Mouse (Mus musculus) left cerebral cortex, adult 11 months (tissue): ENCODE data around the gene Btg1-ps2.
"Not testable (repeated sequence)": the region's sequence is repeated elsewhere in the genome, so short reads cannot be mapped to it uniquely, and the experiment has no call there.

ENCODE experiments used
- DNase-seq: peaks from one replicate; pipeline ENCODE4 v3.0.0; 2022; ENCODE audit warnings: low spot score

Btg1-ps2 gene

DNA sequence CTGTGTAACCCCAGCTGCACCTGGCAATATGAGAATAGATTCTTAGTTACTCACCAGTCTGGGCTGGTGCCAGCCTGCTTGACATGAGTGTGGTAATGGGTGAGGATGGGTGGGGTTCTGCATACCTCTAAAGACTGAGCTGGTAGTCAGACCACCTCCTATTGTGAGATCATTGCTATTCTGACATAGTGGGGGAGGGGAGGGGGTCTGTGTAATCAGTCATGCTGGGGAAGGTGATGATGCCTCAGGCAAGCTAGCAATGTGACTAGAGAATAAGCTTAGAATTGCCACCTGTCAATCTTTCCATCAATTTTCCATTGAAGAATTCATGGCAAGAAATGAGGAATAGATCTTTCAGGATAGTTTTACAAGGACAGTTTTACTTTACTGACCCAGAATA, at the start of gene Btg1-ps2:
Btg1-ps2 (minus strand) TSS at position 101 of the 400 bp plus-strand sequence.
- DNase-seq = not testable (repeated sequence)

DNA sequence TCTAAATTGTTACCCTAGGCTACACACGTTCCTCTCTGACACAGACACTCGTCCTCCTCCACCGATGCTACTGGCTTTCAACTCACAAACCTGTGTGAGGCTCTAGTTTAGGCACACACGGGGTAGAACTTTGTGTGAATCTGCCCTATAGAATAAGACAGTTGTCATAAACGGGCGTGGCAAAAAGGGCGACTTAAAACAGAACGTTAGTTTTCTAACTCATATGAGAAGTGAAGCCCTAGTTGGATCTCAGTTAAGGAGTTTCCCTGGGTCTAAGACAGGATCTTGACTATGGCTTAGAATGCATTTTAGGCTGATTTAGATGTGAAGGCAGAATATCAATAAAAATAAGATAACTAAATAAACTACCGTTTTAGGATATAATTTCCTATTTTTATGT, 42.1 kb upstream of the Btg1-ps2 start, which contains the start of gene Rhox11:
Rhox11 (minus strand) TSS at position 101 of the 400 bp plus-strand sequence.
- DNase-seq = no peak

DNA sequence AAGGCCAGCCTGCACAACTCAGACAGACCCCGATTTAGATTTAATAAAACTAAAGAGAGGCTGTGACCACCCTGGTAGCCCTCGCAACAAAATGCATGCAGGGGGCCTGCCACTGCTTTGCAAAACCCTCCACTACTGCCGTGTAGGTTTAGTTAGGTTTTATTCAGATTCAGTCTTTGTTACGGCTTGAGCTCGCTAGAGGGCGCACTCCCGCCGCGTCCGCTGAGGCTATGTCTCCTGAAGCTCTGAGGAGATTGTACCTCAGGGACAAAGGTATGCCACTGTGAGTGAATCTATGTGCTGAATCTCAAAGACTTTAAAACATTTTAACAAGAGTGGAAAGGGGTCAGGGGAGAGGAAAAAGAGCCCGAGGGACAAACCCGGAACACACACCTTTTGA, 41.3 kb upstream of the Btg1-ps2 start:
- DNase-seq = no peak

DNA sequence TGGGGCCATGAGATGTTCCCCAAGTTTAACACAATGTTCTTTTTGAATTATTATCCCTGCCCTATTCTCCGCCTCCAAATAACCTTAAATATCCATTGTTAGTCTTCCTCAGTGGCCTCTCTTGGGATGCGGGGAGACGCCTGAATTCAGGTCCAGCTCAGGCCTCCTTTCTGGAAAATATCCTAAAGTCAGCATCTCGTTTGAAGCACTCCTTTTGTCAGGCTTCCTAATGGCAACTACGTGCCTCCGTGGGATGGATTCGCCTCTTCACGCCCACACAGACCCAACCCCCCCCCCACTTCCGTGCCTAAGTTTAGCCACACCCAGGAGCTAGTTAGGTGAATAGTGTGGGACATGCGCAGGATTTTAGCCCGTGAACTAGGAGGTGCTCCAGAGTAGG, 23.3 kb upstream of the Btg1-ps2 start, which contains the start of gene Rhox10:
Rhox10 (plus strand) TSS at position 301 of the 400 bp plus-strand sequence.
- no peak for DNase-seq

DNA sequence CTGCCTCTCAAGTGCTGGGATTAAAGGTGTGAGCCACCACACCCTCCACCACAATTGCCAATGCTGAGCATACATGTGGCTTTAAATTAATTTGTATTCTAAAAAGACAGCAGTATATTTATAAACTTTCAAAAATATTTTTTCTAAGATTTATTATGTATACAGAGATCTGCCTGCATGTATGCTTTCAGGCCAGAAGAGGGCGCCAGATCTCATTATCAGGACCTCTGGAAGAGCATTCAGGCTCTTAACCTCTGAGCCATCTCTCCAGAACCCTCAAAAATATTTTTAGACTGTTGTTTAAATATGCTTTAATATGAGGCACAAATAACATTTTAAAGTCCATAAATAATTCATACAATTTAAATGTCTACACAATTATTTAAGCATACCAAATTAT, 18.6 kb upstream of the Btg1-ps2 start:
- no peak for DNase-seq

DNA sequence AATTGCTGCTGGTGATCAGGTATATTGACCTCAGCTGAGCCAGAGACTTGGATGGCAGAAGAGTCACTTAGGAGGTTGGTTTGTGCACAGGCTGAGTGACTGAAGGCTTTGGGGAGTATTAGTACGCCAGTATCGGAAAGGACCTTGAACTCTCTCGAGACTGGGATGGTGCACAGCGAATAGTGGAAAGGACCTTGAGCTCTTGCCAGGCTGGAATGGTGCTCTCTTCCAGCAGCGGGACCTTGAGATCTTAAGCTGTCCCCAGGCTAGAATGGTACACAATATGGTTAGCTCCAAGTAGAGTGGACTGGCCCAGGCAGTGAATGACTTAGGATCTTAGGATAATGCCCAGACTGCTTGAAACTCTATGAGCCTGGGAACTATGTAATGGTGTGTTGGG, 3.2 kb downstream of the Btg1-ps2 start:
- no peak for DNase-seq

DNA sequence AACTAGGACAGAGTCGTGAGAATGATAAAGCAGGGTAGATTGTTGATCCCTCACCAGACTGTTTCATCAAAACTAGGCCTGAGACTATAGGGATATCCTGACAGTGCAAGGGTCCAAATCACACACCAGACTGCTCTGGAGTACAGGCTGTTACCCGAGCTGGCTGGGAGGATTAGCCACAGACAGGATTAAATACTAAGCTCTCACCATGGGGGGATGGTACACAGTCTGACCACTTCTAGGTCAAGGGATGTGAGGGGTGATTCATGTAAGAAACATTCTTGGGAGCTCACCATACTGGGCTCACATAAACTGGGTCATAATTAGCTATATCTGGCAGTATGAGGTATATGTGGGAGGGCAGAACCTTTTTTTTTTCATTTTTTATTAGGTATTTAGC, 9.1 kb downstream of the Btg1-ps2 start:
- no peak for DNase-seq

DNA sequence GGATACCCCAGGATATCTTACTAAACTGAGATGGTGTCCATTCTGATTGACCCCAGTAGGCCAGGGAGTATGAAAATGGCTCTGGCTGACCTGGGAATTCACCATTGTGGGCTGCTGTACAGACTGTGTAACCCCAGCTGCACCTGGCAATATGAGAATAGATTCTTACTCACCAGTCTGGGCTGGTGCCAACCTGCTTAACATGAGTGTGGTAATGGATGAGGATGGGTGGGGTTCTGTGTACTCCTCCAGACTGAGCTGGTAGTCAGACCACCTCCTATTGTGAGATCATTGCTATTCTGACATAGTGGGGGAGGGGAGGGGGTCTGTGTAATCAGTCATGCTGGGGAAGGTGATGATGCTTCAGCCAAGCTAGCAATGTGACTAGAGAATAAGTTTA, 24.3 kb downstream of the Btg1-ps2 start, which contains the start of gene Btg1-ps1:
Btg1-ps1 (minus strand) TSS at position 219 of the 400 bp plus-strand sequence.
- not testable (repeated sequence) for DNase-seq

DNA sequence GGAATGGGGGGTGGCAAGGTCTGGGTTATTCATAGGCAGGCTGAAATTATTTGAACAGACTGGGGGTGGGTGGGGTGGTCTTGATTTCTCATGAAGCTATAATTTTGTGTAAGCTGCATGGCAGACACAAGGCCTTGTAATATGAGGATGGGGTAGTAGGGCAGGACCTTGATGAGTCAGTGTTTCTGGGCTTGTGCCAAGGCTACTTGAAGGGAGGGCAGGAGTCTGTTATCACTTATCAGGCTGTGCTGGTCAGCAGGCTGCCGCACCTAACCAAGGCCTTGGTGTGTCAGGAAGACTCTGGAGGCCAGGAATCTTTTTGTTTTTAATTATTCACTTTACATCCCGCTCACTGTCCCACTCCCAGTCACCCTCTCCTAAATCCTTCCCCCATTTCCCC, 34.2 kb downstream of the Btg1-ps2 start:
- DNase-seq = no peak
